Mouse (Mus musculus) heart, embryonic 11.5 days (tissue): Measurements from ENCODE around the gene Asb8. TPM values are rescaled to one million over a fixed set of nuclear protein-coding genes. Genes with fewer than 3 reads are reported as not detected.

Experiments
- ATAC-seq: fragments of 200-750 bp; cut with Nextera tagmentation; replicated peaks from 2 replicates; pipeline ENCODE4 v1.8.0; 2017; ENCODE audit warnings: moderate library complexity; ENCODE audit not compliant: insufficient number of reproducible peaks, low FRiP score, low TSS enrichment
- H3K27ac ChIP-seq: fragments of 300-500 bp; sonication (generic); 2 replicates; pipeline ENCODE4 v1.5.1; 2014; ENCODE audit warnings: mild to moderate bottlenecking, low read depth, low read length
- H3K27me3 ChIP-seq: fragments of 300-500 bp; sonication (generic); 2 replicates; pipeline ENCODE4 v1.6.1; 2014; ENCODE audit warnings: mild to moderate bottlenecking, low read length, mixed read lengths; ENCODE audit not compliant: control insufficient read depth, insufficient read depth
- H3K36me3 ChIP-seq: fragments of 300-500 bp; sonication (generic); 2 replicates; pipeline ENCODE4 v1.6.1; 2014; ENCODE audit warnings: mild to moderate bottlenecking, low read length, moderate library complexity, mixed read lengths; ENCODE audit not compliant: control insufficient read depth, insufficient read depth
- H3K4me1 ChIP-seq: fragments of 300-500 bp; sonication (generic); 2 replicates; pipeline ENCODE4 v1.6.1; 2014; ENCODE audit warnings: low read length; ENCODE audit not compliant: control insufficient read depth, insufficient read depth
- H3K4me2 ChIP-seq: fragments of 300-500 bp; sonication (generic); 2 replicates; pipeline ENCODE4 v1.6.1; 2014; ENCODE audit warnings: mild to moderate bottlenecking, moderate library complexity
- H3K4me3 ChIP-seq: fragments of 300-500 bp; sonication (generic); 2 replicates; pipeline ENCODE4 v1.5.1; 2014; ENCODE audit warnings: low read depth, low read length
- H3K9ac ChIP-seq: fragments of 300-500 bp; sonication (generic); 2 replicates; pipeline ENCODE4 v1.6.1; 2014; ENCODE audit warnings: mild to moderate bottlenecking, low read depth, low read length, moderate library complexity
- H3K9me3 ChIP-seq: fragments of 300-500 bp; sonication (generic); replicated peaks from 2 replicates; pipeline ENCODE4 v1.6.1; 2016; ENCODE audit warnings: low read length; ENCODE audit not compliant: control insufficient read depth
- WGBS: fragments of 180-500 bp; shearing (Covaris S2); extraction: QIAGEN DNeasy Blood & Tissue Kit; methylation state at CpG from one replicate; pipeline ENCODE4 v1.1.7; 2014; ENCODE audit not compliant: insufficient replicate concordance; 5-methylcytosine and 5-hydroxymethylcytosine counted together
- polyA plus RNA-seq: library from polyadenylated mRNA; unstranded; fragments of >200 nt; fragmentation: Nextera tagmentation; extraction: Ambion mirVana; gene quantifications from 2 replicates; pipeline ENCODE4 v1.2.1, GENCODE M21; 2014

The Asb8 gene
- polyA plus RNA-seq, 1 experiment from 2014 or later: 81.7 TPM

GRCm38 (mm10) chr15:98136871-98137270, 28.6 kb downstream of the Asb8 start:
- 90% methylated on average over 9 of the region's 9 CpGs for WGBS
- H3K27me3 ChIP-seq: no peaks in the 10 kb centered on the region
- no peak overlapping the region for H3K4me3 ChIP-seq
- ATAC-seq: no peak
- peaks cover 20% of the 10 kb centered on the region for H3K36me3 ChIP-seq
- H3K4me1 ChIP-seq: no peaks in the 10 kb centered on the region
- no peak overlapping the region for H3K4me2 ChIP-seq
- H3K9me3 ChIP-seq: no peaks in the 10 kb centered on the region
- H3K9ac ChIP-seq: no peak overlapping the region
- no peak overlapping the region for H3K27ac ChIP-seq

- Histone ChIP-seq H3K27ac (no peak overlapping the region), H3K4me3 (no peak overlapping the region), H3K27me3 (no peaks in the 10 kb centered on the region), H3K9ac (no peak overlapping the region), H3K4me2 (no peak overlapping the region), H3K9me3 (no peaks in the 10 kb centered on the region), H3K36me3 (peaks cover 19% of the 10 kb centered on the region), H3K4me1 (no peaks in the 10 kb centered on the region)
- no peak for ATAC-seq
- WGBS: 93% methylated on average over 13 of the region's 13 CpGs
Observed at GRCm38 (mm10) chr15:98135671-98136070, 29.8 kb downstream of the Asb8 start.

GRCm38 (mm10) chr15:98134666-98135065, 30.8 kb downstream of the Asb8 start:
- H3K27ac ChIP-seq: no peak overlapping the region
- H3K4me2 ChIP-seq: no peak overlapping the region
- no peaks in the 10 kb centered on the region for H3K4me1 ChIP-seq
- H3K4me3 ChIP-seq: no peak overlapping the region
- H3K27me3 ChIP-seq: no peaks in the 10 kb centered on the region
- WGBS: 89% methylated on average over 3 of the region's 3 CpGs
- no peak for ATAC-seq
- H3K9me3 ChIP-seq: no peaks in the 10 kb centered on the region
- H3K9ac ChIP-seq: no peak overlapping the region
- peaks cover 19% of the 10 kb centered on the region for H3K36me3 ChIP-seq

- H3K4me3 ChIP-seq: no peak overlapping the region
- no peaks in the 10 kb centered on the region for H3K4me1 ChIP-seq
- no peak overlapping the region for H3K9ac ChIP-seq
- ATAC-seq: no peak
- H3K9me3 ChIP-seq: no peaks in the 10 kb centered on the region
- peaks cover 20% of the 10 kb centered on the region for H3K36me3 ChIP-seq
- H3K27me3 ChIP-seq: no peaks in the 10 kb centered on the region
- 90% methylated on average over 4 of the region's 4 CpGs for WGBS
- H3K4me2 ChIP-seq: no peak overlapping the region
- H3K27ac ChIP-seq: no peak overlapping the region
Observed at GRCm38 (mm10) chr15:98134034-98134433, 31.4 kb downstream of the Asb8 start.

- H3K27me3 ChIP-seq: no peaks in the 10 kb centered on the region
- H3K9ac ChIP-seq: no peak overlapping the region
- no peak for ATAC-seq
- H3K27ac ChIP-seq: no peak overlapping the region
- WGBS: 85% methylated on average over 3 of the region's 3 CpGs
- no peaks in the 10 kb centered on the region for H3K9me3 ChIP-seq
- H3K4me2 ChIP-seq: no peak overlapping the region
- peaks cover 20% of the 10 kb centered on the region for H3K36me3 ChIP-seq
- no peak overlapping the region for H3K4me3 ChIP-seq
- H3K4me1 ChIP-seq: no peaks in the 10 kb centered on the region
Observed at GRCm38 (mm10) chr15:98133471-98133870, 32.0 kb downstream of the Asb8 start.

- WGBS: 80% methylated on average over 15 of the region's 15 CpGs
- Histone ChIP-seq H3K36me3 (peaks cover 18% of the 10 kb centered on the region), H3K9me3 (no peaks in the 10 kb centered on the region), H3K27me3 (no peaks in the 10 kb centered on the region), H3K27ac (no peak overlapping the region), H3K9ac (no peak overlapping the region), H3K4me1 (no peaks in the 10 kb centered on the region), H3K4me3 (no peak overlapping the region), H3K4me2 (no peak overlapping the region)
- ATAC-seq: no peak
Observed at GRCm38 (mm10) chr15:98131942-98132655, 33.3 kb downstream of the Asb8 start.

GRCm38 (mm10) chr15:98131451-98131850, 34.0 kb downstream of the Asb8 start:
- Histone ChIP-seq H3K9me3 (no peaks in the 10 kb centered on the region), H3K4me3 (no peak overlapping the region), H3K27ac (no peak overlapping the region), H3K4me1 (no peaks in the 10 kb centered on the region), H3K27me3 (no peaks in the 10 kb centered on the region), H3K4me2 (no peak overlapping the region), H3K9ac (no peak overlapping the region), H3K36me3 (peaks cover 15% of the 10 kb centered on the region)
- 87% methylated on average over 7 of the region's 7 CpGs for WGBS
- no peak for ATAC-seq

GRCm38 (mm10) chr15:98131001-98131400, 34.4 kb downstream of the Asb8 start:
- Histone ChIP-seq H3K36me3 (peaks cover 13% of the 10 kb centered on the region), H3K27ac (no peak overlapping the region)

GRCm38 (mm10) chr15:98120831-98121230, 44.6 kb downstream of the Asb8 start:
- Histone ChIP-seq H3K27ac (no peak overlapping the region), H3K9me3 (no peaks in the 10 kb centered on the region), H3K9ac (no peak overlapping the region), H3K4me3 (no peak overlapping the region), H3K4me2 (no peak overlapping the region), H3K4me1 (peaks cover 3% of the 10 kb centered on the region; the same call in 1 of the 2 replicates), H3K27me3 (no peaks in the 10 kb centered on the region), H3K36me3 (peaks cover 25% of the 10 kb centered on the region)
- no peak for ATAC-seq
- WGBS: 91% methylated on average over 20 of the region's 20 CpGs

More at GRCm38 (mm10) chr15:98131001-98131400, 34.4 kb downstream of the Asb8 start:
- 87% methylated on average over 4 of the region's 4 CpGs for WGBS
- no peak overlapping the region for H3K4me2 ChIP-seq
- no peak overlapping the region for H3K9ac ChIP-seq
- no peaks in the 10 kb centered on the region for H3K9me3 ChIP-seq
- ATAC-seq: no peak
- no peak overlapping the region for H3K4me3 ChIP-seq
- no peaks in the 10 kb centered on the region for H3K27me3 ChIP-seq
- H3K4me1 ChIP-seq: no peaks in the 10 kb centered on the region
